Mouse (Mus musculus): ENCODE results near the gene Tor1aip1. TPM values are rescaled to one million over a fixed set of nuclear protein-coding genes. Genes with fewer than 3 reads are reported as not detected.

Tor1aip1 gene
- polyA plus RNA-seq, 1 experiment: 29.9 TPM

GRCm38 (mm10) chr1:156073169-156073821, 37.0 kb upstream of the Tor1aip1 start:
- H3K4me1 ChIP-seq (ENCODE audit: control insufficient read depth, insufficient read depth, low read length): peaks cover 8% of the 10 kb centered on the region
- H3K9me3 ChIP-seq (replicated peaks; ENCODE audit: control insufficient read depth, insufficient read depth, low read length, poor library complexity, severe bottlenecking): no peaks in the 10 kb centered on the region
- peak overlapping the region; percentile 13; the same call in 1 of the 2 replicates for H3K4me3 ChIP-seq (ENCODE audit: low read depth, low read length)
- H3K9ac ChIP-seq (ENCODE audit: low read depth, poor library complexity, severe bottlenecking): no peak overlapping the region
- H3K27ac ChIP-seq (ENCODE audit: insufficient read depth, low read length): peak overlapping the region; percentile 50
- TF ChIP-seq POLR2A (IDR thresholded peaks at IDR 0.05; ENCODE audit: insufficient read depth, low read length): no peak
- TF ChIP-seq EP300 (IDR thresholded peaks at IDR 0.05; ENCODE audit: insufficient read depth, low read depth, low read length): peak; percentile 76; the same call in 1 of the 2 replicates
- no peaks in the 10 kb centered on the region for H3K27me3 ChIP-seq (ENCODE audit: control insufficient read depth, insufficient read depth, low read length, poor library complexity, severe bottlenecking)
- H3K36me3 ChIP-seq (ENCODE audit: control insufficient read depth, insufficient read depth, low read length, poor library complexity, severe bottlenecking): no peaks in the 10 kb centered on the region

DNA sequence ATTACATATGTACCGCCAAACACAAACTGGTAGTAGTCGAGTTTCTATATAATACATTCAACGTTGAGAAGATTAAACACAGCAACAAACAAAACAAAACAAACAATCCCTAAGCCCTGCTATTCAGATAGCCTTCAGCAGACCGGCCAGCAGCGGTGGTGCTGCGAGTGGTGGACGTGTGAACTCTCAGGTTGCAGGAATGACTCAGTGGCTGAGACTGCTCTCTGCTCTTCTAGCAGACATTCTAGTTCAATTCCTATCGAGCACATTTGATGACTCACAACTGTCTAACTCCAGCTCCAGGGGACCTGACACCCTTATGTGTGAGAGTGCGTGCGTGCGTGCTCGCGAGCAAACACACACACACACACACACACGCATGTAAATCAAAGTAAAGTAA, 33.8 kb upstream of the Tor1aip1 start:
- H3K4me3 ChIP-seq (ENCODE audit: low read depth, low read length): no peak overlapping the region
- no peak overlapping the region for H3K27ac ChIP-seq (ENCODE audit: insufficient read depth, low read length)
- no peaks in the 10 kb centered on the region for H3K27me3 ChIP-seq (ENCODE audit: control insufficient read depth, insufficient read depth, low read length, poor library complexity, severe bottlenecking)
- TF ChIP-seq EP300 (IDR thresholded peaks at IDR 0.05; ENCODE audit: insufficient read depth, low read depth, low read length) (no peak), POLR2A (IDR thresholded peaks at IDR 0.05; ENCODE audit: insufficient read depth, low read length) (no peak), CTCF (IDR thresholded peaks at IDR 0.05; ENCODE audit: low read depth, low read length) (no peak)
- no peak overlapping the region for H3K9ac ChIP-seq (ENCODE audit: low read depth, poor library complexity, severe bottlenecking)
- H3K36me3 ChIP-seq (ENCODE audit: control insufficient read depth, insufficient read depth, low read length, poor library complexity, severe bottlenecking): peaks cover 1% of the 10 kb centered on the region; the same call in 1 of the 2 replicates
- peaks cover 5% of the 10 kb centered on the region for H3K4me1 ChIP-seq (ENCODE audit: control insufficient read depth, insufficient read depth, low read length)
- H3K9me3 ChIP-seq (replicated peaks; ENCODE audit: control insufficient read depth, insufficient read depth, low read length, poor library complexity, severe bottlenecking): no peaks in the 10 kb centered on the region

DNA sequence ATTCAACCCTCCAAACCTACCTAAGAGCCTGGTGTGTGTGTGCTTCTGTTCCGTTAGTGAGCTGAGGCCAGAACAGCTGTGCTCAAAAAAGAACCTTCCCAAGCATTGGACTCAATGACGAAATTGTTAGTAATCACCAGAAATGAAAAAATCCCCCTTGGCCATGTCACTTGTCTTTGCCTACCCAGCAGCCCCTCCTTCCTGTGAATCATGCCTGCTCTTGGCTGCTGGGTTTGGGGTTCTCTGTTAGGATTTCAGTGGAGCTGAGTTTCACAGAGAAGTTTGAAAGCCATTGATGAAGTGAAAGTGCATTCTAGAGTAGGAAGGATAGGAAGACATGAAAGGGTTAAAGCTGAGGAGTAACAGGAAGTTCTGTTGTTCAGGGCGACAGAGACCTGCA, 29.9 kb upstream of the Tor1aip1 start:
- no peaks in the 10 kb centered on the region for H3K9me3 ChIP-seq (replicated peaks; ENCODE audit: control insufficient read depth, insufficient read depth, low read length, poor library complexity, severe bottlenecking)
- H3K36me3 ChIP-seq (ENCODE audit: control insufficient read depth, insufficient read depth, low read length, poor library complexity, severe bottlenecking): peaks cover 29% of the 10 kb centered on the region
- no peak overlapping the region for H3K27ac ChIP-seq (ENCODE audit: insufficient read depth, low read length)
- H3K27me3 ChIP-seq (ENCODE audit: control insufficient read depth, insufficient read depth, low read length, poor library complexity, severe bottlenecking): no peaks in the 10 kb centered on the region
- H3K4me3 ChIP-seq (ENCODE audit: low read depth, low read length): no peak overlapping the region
- H3K9ac ChIP-seq (ENCODE audit: low read depth, poor library complexity, severe bottlenecking): no peak overlapping the region
- TF ChIP-seq CTCF (IDR thresholded peaks at IDR 0.05; ENCODE audit: low read depth, low read length) (no peak), EP300 (IDR thresholded peaks at IDR 0.05; ENCODE audit: insufficient read depth, low read depth, low read length) (no peak), POLR2A (IDR thresholded peaks at IDR 0.05; ENCODE audit: insufficient read depth, low read length) (no peak)
- peaks cover 2% of the 10 kb centered on the region for H3K4me1 ChIP-seq (ENCODE audit: control insufficient read depth, insufficient read depth, low read length)

DNA sequence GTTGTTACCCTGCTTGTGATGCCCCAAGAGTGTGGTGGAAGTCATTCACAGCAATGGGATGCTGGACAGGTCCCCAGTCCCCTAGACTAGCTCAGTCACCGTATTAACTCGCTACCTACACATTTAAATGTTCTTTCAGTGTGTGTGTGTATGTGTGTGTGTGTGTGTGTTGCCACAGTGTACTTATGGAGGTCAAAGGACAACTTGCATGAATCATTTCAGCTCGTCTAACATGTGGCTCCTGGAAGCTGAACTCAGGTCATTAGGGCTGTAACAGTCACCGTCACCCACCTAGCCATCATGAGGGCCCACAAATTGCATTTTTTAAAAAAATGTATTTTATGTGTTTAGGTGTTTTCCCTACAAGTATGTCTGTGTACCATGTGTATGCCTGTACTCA, 25.9 kb upstream of the Tor1aip1 start:
- H3K4me1 ChIP-seq (ENCODE audit: control insufficient read depth, insufficient read depth, low read length): no peaks in the 10 kb centered on the region
- H3K4me3 ChIP-seq (ENCODE audit: low read depth, low read length): no peak overlapping the region
- H3K27me3 ChIP-seq (ENCODE audit: control insufficient read depth, insufficient read depth, low read length, poor library complexity, severe bottlenecking): no peaks in the 10 kb centered on the region
- no peak overlapping the region for H3K9ac ChIP-seq (ENCODE audit: low read depth, poor library complexity, severe bottlenecking)
- H3K36me3 ChIP-seq (ENCODE audit: control insufficient read depth, insufficient read depth, low read length, poor library complexity, severe bottlenecking): peaks cover 36% of the 10 kb centered on the region
- TF ChIP-seq EP300 (IDR thresholded peaks at IDR 0.05; ENCODE audit: insufficient read depth, low read depth, low read length) (no peak), CTCF (IDR thresholded peaks at IDR 0.05; ENCODE audit: low read depth, low read length) (no peak), POLR2A (IDR thresholded peaks at IDR 0.05; ENCODE audit: insufficient read depth, low read length) (no peak)
- H3K9me3 ChIP-seq (replicated peaks; ENCODE audit: control insufficient read depth, insufficient read depth, low read length, poor library complexity, severe bottlenecking): no peaks in the 10 kb centered on the region
- H3K27ac ChIP-seq (ENCODE audit: insufficient read depth, low read length): no peak overlapping the region

DNA sequence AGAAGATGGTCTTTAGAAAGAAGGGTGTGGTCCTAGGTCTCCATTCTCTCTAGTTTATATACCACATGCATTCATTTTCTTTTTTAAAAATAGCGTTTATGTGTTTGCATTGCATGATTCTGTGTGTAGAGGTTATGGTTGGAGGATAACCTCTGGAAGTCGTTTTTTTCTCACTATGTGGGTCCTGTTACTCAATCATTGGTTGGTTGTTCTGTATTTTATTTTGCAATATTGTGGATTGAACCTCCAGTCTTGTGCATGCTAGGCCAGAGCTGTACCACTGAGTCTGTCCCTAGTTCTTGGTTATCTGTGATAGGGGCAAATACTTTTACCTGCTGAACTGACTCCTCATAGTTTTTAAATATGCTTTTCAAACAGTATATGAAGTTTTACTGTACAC, 21.9 kb upstream of the Tor1aip1 start:
- TF ChIP-seq EP300 (IDR thresholded peaks at IDR 0.05; ENCODE audit: insufficient read depth, low read depth, low read length): no peak
- no peak for TF ChIP-seq CTCF (IDR thresholded peaks at IDR 0.05; ENCODE audit: low read depth, low read length)
- no peak for TF ChIP-seq POLR2A (IDR thresholded peaks at IDR 0.05; ENCODE audit: insufficient read depth, low read length)
- Histone ChIP-seq H3K4me3 (ENCODE audit: low read depth, low read length) (no peak overlapping the region), H3K36me3 (ENCODE audit: control insufficient read depth, insufficient read depth, low read length, poor library complexity, severe bottlenecking) (peaks cover 37% of the 10 kb centered on the region), H3K9me3 (replicated peaks; ENCODE audit: control insufficient read depth, insufficient read depth, low read length, poor library complexity, severe bottlenecking) (no peaks in the 10 kb centered on the region), H3K27me3 (ENCODE audit: control insufficient read depth, insufficient read depth, low read length, poor library complexity, severe bottlenecking) (no peaks in the 10 kb centered on the region), H3K9ac (ENCODE audit: low read depth, poor library complexity, severe bottlenecking) (no peak overlapping the region), H3K27ac (ENCODE audit: insufficient read depth, low read length) (no peak overlapping the region), H3K4me1 (ENCODE audit: control insufficient read depth, insufficient read depth, low read length) (no peaks in the 10 kb centered on the region)

GRCm38 (mm10) chr1:156046688-156047087, 10.4 kb upstream of the Tor1aip1 start:
- TF ChIP-seq EP300 (IDR thresholded peaks at IDR 0.05; ENCODE audit: insufficient read depth, low read depth, low read length): no peak
- no peak for TF ChIP-seq CTCF (IDR thresholded peaks at IDR 0.05; ENCODE audit: low read depth, low read length)
- TF ChIP-seq POLR2A (IDR thresholded peaks at IDR 0.05; ENCODE audit: insufficient read depth, low read length): no peak
- Histone ChIP-seq H3K27me3 (ENCODE audit: control insufficient read depth, insufficient read depth, low read length, poor library complexity, severe bottlenecking) (no peaks in the 10 kb centered on the region), H3K36me3 (ENCODE audit: control insufficient read depth, insufficient read depth, low read length, poor library complexity, severe bottlenecking) (peaks cover 73% of the 10 kb centered on the region), H3K9me3 (replicated peaks; ENCODE audit: control insufficient read depth, insufficient read depth, low read length, poor library complexity, severe bottlenecking) (no peaks in the 10 kb centered on the region), H3K4me3 (ENCODE audit: low read depth, low read length) (no peak overlapping the region), H3K4me1 (ENCODE audit: control insufficient read depth, insufficient read depth, low read length) (peaks cover 4% of the 10 kb centered on the region), H3K9ac (ENCODE audit: low read depth, poor library complexity, severe bottlenecking) (no peak overlapping the region), H3K27ac (ENCODE audit: insufficient read depth, low read length) (no peak overlapping the region)
